Mouse (Mus musculus): Measurements from ENCODE around the gene Olfr1026. TPM values are rescaled to one million over a fixed set of nuclear protein-coding genes. Genes with fewer than 3 reads are reported as not detected.

Gene Olfr1026
- total RNA-seq (2014; rRNA removed): not detected in 2 replicates
- not detected in 2 replicates for polyA plus RNA-seq (2015; fragmentation: Nextera tagmentation; extraction: Ambion mirVana)

DNA sequence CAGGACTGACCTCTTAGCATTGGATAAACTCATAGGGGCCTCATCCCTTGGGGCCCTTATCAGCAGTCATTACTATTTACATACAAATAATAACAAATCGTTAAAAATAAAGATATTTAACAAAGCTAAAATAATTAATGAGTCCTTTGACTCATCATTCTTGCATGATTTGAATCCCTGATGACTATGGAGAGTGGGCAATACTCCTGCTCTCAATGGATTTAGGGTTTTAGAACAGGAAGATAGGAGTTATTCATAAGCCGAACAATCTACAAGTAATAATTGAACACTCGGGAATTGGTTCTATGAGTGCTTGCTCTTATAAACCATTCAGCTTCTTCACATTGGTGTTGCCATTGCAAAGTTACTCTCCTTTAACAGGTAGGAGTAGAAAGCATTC is at the start of gene Olfr1026:
TSS of gene Olfr1026 (plus strand) at position 301 of the 400 bp plus-strand sequence.
- no peak for DNase-seq (ENCODE audit: low spot score)
- Histone ChIP-seq H3K27me3 (ENCODE audit: insufficient read depth, low read length) (no peaks in the 10 kb centered on the region), H3K36me3 (ENCODE audit: insufficient read depth, low read length) (no peaks in the 10 kb centered on the region), H3K4me2 (ENCODE audit: low read depth, low read length, poor library complexity, severe bottlenecking) (no peak within 1 kb of the TSS), H3K4me1 (ENCODE audit: insufficient read depth, low read length) (no peaks in the 10 kb centered on the region), H3K9me3 (ENCODE audit: low read length) (no peaks in the 10 kb centered on the region), H3K4me3 (ENCODE audit: low read depth, low read length) (no peak within 1 kb of the TSS), H3K9ac (replicated peaks; ENCODE audit: low read length, poor library complexity, severe bottlenecking) (no peak within 1 kb of the TSS), H3K27ac (ENCODE audit: low read depth, low read length) (no peak within 1 kb of the TSS)
- no peak for TF ChIP-seq CTCF (IDR thresholded peaks at IDR 0.05)
- WGBS: 88% methylated on average over 3 of the region's 3 CpGs
- ATAC-seq (ENCODE audit: low FRiP score): no peak

DNA sequence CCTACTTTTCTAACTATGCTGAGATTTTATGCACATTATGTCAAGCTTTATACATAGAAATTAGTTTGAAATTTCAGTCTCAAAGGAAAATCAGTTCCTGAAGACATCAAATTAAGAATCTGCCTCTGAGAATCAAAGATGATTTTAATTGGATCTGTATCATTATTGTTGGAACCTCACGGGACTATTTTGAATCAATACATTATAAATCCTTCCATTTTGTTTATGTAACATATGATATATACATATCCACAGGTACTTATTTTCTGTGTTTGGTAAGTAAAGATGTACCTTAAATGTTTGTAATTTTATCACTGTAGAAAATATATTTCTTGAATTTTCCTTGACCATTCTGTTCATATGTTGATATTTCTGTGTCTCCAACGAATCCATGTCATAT is 36.0 kb upstream of the Olfr1026 start, which contains the start of gene Olfr1023:
TSS of gene Olfr1023 (plus strand) at position 301 of the 400 bp plus-strand sequence.
- 62% methylated on average over 2 of the region's 2 CpGs for WGBS
- no peak for ATAC-seq (ENCODE audit: low FRiP score)
- H3K4me2 ChIP-seq (ENCODE audit: low read depth, low read length, poor library complexity, severe bottlenecking): no peak within 1 kb of the TSS
- no peaks in the 10 kb centered on the region for H3K36me3 ChIP-seq (ENCODE audit: insufficient read depth, low read length)
- no peaks in the 10 kb centered on the region for H3K27me3 ChIP-seq (ENCODE audit: insufficient read depth, low read length)
- H3K4me1 ChIP-seq (ENCODE audit: insufficient read depth, low read length): no peaks in the 10 kb centered on the region
- no peak for DNase-seq (ENCODE audit: low spot score)
- H3K9ac ChIP-seq (replicated peaks; ENCODE audit: low read length, poor library complexity, severe bottlenecking): no peak within 1 kb of the TSS
- TF ChIP-seq CTCF (IDR thresholded peaks at IDR 0.05): no peak
- H3K9me3 ChIP-seq (ENCODE audit: low read length): no peaks in the 10 kb centered on the region
- H3K4me3 ChIP-seq (ENCODE audit: low read depth, low read length): no peak within 1 kb of the TSS
- no peak within 1 kb of the TSS for H3K27ac ChIP-seq (ENCODE audit: low read depth, low read length)

GRCm38 (mm10) chr2:85904952-85905351 is 16.4 kb upstream of the Olfr1026 start, which contains the start of gene Olfr1024:
Olfr1024 (minus strand) TSS chr2:85905052.
- Histone ChIP-seq H3K27me3 (ENCODE audit: insufficient read depth, low read length) (no peaks in the 10 kb centered on the region), H3K36me3 (ENCODE audit: insufficient read depth, low read length) (no peaks in the 10 kb centered on the region), H3K4me1 (ENCODE audit: insufficient read depth, low read length) (no peaks in the 10 kb centered on the region), H3K4me3 (ENCODE audit: low read depth, low read length) (no peak within 1 kb of the TSS), H3K4me2 (ENCODE audit: low read depth, low read length, poor library complexity, severe bottlenecking) (no peak within 1 kb of the TSS), H3K9ac (replicated peaks; ENCODE audit: low read length, poor library complexity, severe bottlenecking) (no peak within 1 kb of the TSS), H3K9me3 (ENCODE audit: low read length) (peaks cover 1% of the 10 kb centered on the region; the same call in 1 of the 2 replicates), H3K27ac (ENCODE audit: low read depth, low read length) (no peak within 1 kb of the TSS)
- ATAC-seq (ENCODE audit: low FRiP score): no peak
- 91% methylated on average over 3 of the region's 3 CpGs for WGBS
- no peak for DNase-seq (ENCODE audit: low spot score)
- no peak for TF ChIP-seq CTCF (IDR thresholded peaks at IDR 0.05)

DNA sequence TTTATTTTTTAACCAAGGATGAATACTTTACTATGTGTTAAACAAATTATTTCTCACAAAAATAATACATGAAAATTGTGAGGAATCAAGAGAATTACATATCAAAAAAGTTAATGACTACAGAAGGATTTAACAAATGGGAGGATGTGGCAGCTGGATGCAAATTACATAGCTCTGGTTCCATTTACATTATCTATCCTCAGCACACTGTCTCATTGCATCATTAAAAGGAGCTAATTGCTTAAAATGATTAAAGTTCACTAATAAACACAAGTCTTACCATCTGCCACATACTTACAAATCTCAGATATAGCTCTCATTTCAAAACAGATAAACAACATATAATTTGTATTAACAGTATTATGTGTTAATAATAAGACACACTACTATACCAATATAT is 8.2 kb upstream of the Olfr1026 start:
- DNase-seq (ENCODE audit: low spot score): no peak
- Histone ChIP-seq H3K4me3 (ENCODE audit: low read depth, low read length) (no peak overlapping the region), H3K4me1 (ENCODE audit: insufficient read depth, low read length) (no peaks in the 10 kb centered on the region), H3K36me3 (ENCODE audit: insufficient read depth, low read length) (no peaks in the 10 kb centered on the region), H3K4me2 (ENCODE audit: low read depth, low read length, poor library complexity, severe bottlenecking) (no peak overlapping the region), H3K27ac (ENCODE audit: low read depth, low read length) (no peak overlapping the region), H3K9ac (replicated peaks; ENCODE audit: low read length, poor library complexity, severe bottlenecking) (no peak overlapping the region), H3K9me3 (ENCODE audit: low read length) (no peaks in the 10 kb centered on the region), H3K27me3 (ENCODE audit: insufficient read depth, low read length) (no peaks in the 10 kb centered on the region)
- TF ChIP-seq CTCF (IDR thresholded peaks at IDR 0.05): no peak
- ATAC-seq (ENCODE audit: low FRiP score): no peak

- H3K4me2 ChIP-seq (ENCODE audit: low read depth, low read length, poor library complexity, severe bottlenecking): no peak within 1 kb of the TSS
- DNase-seq (ENCODE audit: low spot score) (no peak), ATAC-seq (ENCODE audit: low FRiP score) (no peak)
- H3K4me3 ChIP-seq (ENCODE audit: low read depth, low read length): no peak within 1 kb of the TSS
- TF ChIP-seq CTCF (IDR thresholded peaks at IDR 0.05): no peak
- no peaks in the 10 kb centered on the region for H3K9me3 ChIP-seq (ENCODE audit: low read length)
- no peaks in the 10 kb centered on the region for H3K36me3 ChIP-seq (ENCODE audit: insufficient read depth, low read length)
- H3K4me1 ChIP-seq (ENCODE audit: insufficient read depth, low read length): no peaks in the 10 kb centered on the region
- no peak within 1 kb of the TSS for H3K9ac ChIP-seq (replicated peaks; ENCODE audit: low read length, poor library complexity, severe bottlenecking)
- no peaks in the 10 kb centered on the region for H3K27me3 ChIP-seq (ENCODE audit: insufficient read depth, low read length)
- no peak within 1 kb of the TSS for H3K27ac ChIP-seq (ENCODE audit: low read depth, low read length)
- WGBS: 45% methylated on average over 1 of the region's 1 CpGs
Measured at GRCm38 (mm10) chr2:85914893-85915292, 6.5 kb upstream of the Olfr1026 start, which contains the start of gene Olfr1025-ps1. Olfr1025-ps1 (plus strand) TSS chr2:85915193.

DNA sequence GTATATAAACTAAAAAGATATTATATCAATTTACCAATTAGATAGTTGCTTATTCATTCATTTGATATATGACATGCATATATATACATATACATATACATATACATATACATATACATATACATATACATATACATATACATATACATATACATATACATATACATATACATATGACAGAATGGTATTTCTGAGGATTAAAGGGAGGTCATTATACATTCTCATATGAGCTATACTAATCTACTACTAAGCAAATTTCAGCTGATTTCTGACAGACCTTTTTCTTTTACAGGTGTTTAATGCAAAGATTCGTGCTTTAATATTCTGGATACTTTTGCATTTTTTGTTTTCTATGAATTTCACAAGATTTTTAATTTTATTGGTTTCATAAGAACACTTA is 28.8 kb downstream of the Olfr1026 start, which contains the start of gene Olfr1028:
TSS of gene Olfr1028 (plus strand) at position 301 of the 400 bp plus-strand sequence.
- H3K4me3 ChIP-seq (ENCODE audit: low read depth, low read length): no peak within 1 kb of the TSS
- no peak for ATAC-seq (ENCODE audit: low FRiP score)
- no peaks in the 10 kb centered on the region for H3K27me3 ChIP-seq (ENCODE audit: insufficient read depth, low read length)
- WGBS: 80% methylated on average over 1 of the region's 1 CpGs
- no peak for TF ChIP-seq CTCF (IDR thresholded peaks at IDR 0.05)
- no peak within 1 kb of the TSS for H3K4me2 ChIP-seq (ENCODE audit: low read depth, low read length, poor library complexity, severe bottlenecking)
- H3K9me3 ChIP-seq (ENCODE audit: low read length): no peaks in the 10 kb centered on the region
- DNase-seq (ENCODE audit: low spot score): no peak
- no peak within 1 kb of the TSS for H3K27ac ChIP-seq (ENCODE audit: low read depth, low read length)
- no peak within 1 kb of the TSS for H3K9ac ChIP-seq (replicated peaks; ENCODE audit: low read length, poor library complexity, severe bottlenecking)
- no peaks in the 10 kb centered on the region for H3K36me3 ChIP-seq (ENCODE audit: insufficient read depth, low read length)
- no peaks in the 10 kb centered on the region for H3K4me1 ChIP-seq (ENCODE audit: insufficient read depth, low read length)

Measured in midbrain, postnatal 0 days (tissue).